Comparison of ENCODE assay signal across 7 mouse cellular contexts in genomic region chr19:56588205-56588626, GRCm38 (mm10). TPM values are rescaled to one million over a fixed set of nuclear protein-coding genes. Genes with fewer than 3 reads are reported as not detected.
A peak's percentile ranks its signal among the peaks of the same experiment; 100 is the strongest.
DNase-seq lines count a peak whose midpoint lies in the region; ATAC-seq lines count a peak whose summit lies in the region.

No protein-coding gene starts in this region.

- DNase-seq in Muller cell, postnatal 12 days (ENCODE audit: inconsistent ontology term), result peak; percentile 84
- DNase-seq in adrenal gland, postnatal 36 days, result peak; percentile 78
- DNase-seq in gastrocnemius, adult 8-10 months (ENCODE audit: low spot score in 2 of 2), result peak; percentile 61 to 77
- peak; percentile 61 for DNase-seq in layer of hippocampus, adult 11-12 months (ENCODE audit: low spot score)
- peak; percentile 84 for DNase-seq in lung, postnatal 25 days (ENCODE audit: low spot score)
- no peak for DNase-seq in spleen, adult 18-20 months

- ATAC-seq in CD4-positive, CD25-positive, alpha-beta regulatory T cell, adult 4 months, result no peak

RNA-seq across cellular contexts. Expression of gene Nhlrc2, which starts 40.2 kb away (rescaled TPM):
- 10 to 100 TPM; 18.5 to 19.2 TPM for total RNA-seq in adrenal gland, postnatal 36 days (2021)
- 1 to 10 TPM; 8.4 to 9.2 (median 9.0) TPM for total RNA-seq in gastrocnemius, adult 8-10 months (2022)
- 1 to 10 TPM; 6.8 to 7.8 TPM for polyA plus RNA-seq in CD4-positive, CD25-positive, alpha-beta regulatory T cell, adult 4 months (2017; shearing (Covaris generic))

RNA-seq across cellular contexts. Expression of gene Dclre1a, which starts 40.2 kb away (rescaled TPM):
- total RNA-seq in adrenal gland, postnatal 36 days (2021), result 10 to 100 TPM; 10.2 to 12.0 TPM
- 1 to 10 TPM; 2.8 to 4.5 (median 3.5) TPM for total RNA-seq in gastrocnemius, adult 8-10 months (2022)
- polyA plus RNA-seq in CD4-positive, CD25-positive, alpha-beta regulatory T cell, adult 4 months (2017; shearing (Covaris generic)), result 10 to 100 TPM; 11.2 to 16.2 TPM

Comparison
In these comparisons a context has a peak if more than half of its experiments do, and no peak if none do; other contexts are left out.
1. DNase-seq: peak in Muller cell, postnatal 12 days (single experiment), adrenal gland, postnatal 36 days (2 of 2), gastrocnemius, adult 8-10 months (2 of 2), layer of hippocampus, adult 11-12 months (single experiment) and lung, postnatal 25 days (single experiment); none in spleen, adult 18-20 months (0 of 2).